Mouse (Mus musculus): ENCODE results near the gene Fgf13.
A peak's percentile ranks its signal among the peaks of the same experiment; 100 is the strongest.

Fgf13 gene

GRCm38 (mm10) chrX:59186922-59187321 lies 380.9 kb downstream of the Fgf13 start:
- DNase-seq (ENCODE audit: low spot score), result no peak

GRCm38 (mm10) chrX:59182323-59182722 lies 385.5 kb downstream of the Fgf13 start:
- DNase-seq (ENCODE audit: low spot score), result no peak

- DNase-seq (ENCODE audit: low spot score), result no peak
Measured at GRCm38 (mm10) chrX:59179627-59180026, 388.2 kb downstream of the Fgf13 start.

GRCm38 (mm10) chrX:59179081-59179596 lies 388.7 kb downstream of the Fgf13 start:
- DNase-seq (ENCODE audit: low spot score), result no peak

- DNase-seq (ENCODE audit: low spot score), result no peak
Measured at GRCm38 (mm10) chrX:59177653-59178052, 390.2 kb downstream of the Fgf13 start.

- no peak for DNase-seq (ENCODE audit: low spot score)
Measured at GRCm38 (mm10) chrX:59172200-59172599, 395.7 kb downstream of the Fgf13 start.

GRCm38 (mm10) chrX:59166763-59167162 lies 401.1 kb downstream of the Fgf13 start:
- DNase-seq (ENCODE audit: low spot score), result no peak

GRCm38 (mm10) chrX:59141947-59142346 lies 425.9 kb downstream of the Fgf13 start:
- DNase-seq (ENCODE audit: low spot score), result no peak

- peak; percentile 10 for DNase-seq (ENCODE audit: low spot score)
Measured at GRCm38 (mm10) chrX:59134928-59135361, 432.9 kb downstream of the Fgf13 start.

- DNase-seq (ENCODE audit: low spot score), result peak; percentile 1
Measured at GRCm38 (mm10) chrX:59134166-59134861, 433.6 kb downstream of the Fgf13 start.

- no peak for DNase-seq (ENCODE audit: low spot score)
Measured at GRCm38 (mm10) chrX:59133834-59134165, 434.1 kb downstream of the Fgf13 start.

- no peak for DNase-seq (ENCODE audit: low spot score)
Measured at GRCm38 (mm10) chrX:59133416-59133815, 434.5 kb downstream of the Fgf13 start.

- no peak for DNase-seq (ENCODE audit: low spot score)
Measured at GRCm38 (mm10) chrX:59126637-59127036, 441.2 kb downstream of the Fgf13 start.

GRCm38 (mm10) chrX:59113187-59113586 lies 454.7 kb downstream of the Fgf13 start:
- no peak for DNase-seq (ENCODE audit: low spot score)

- DNase-seq (ENCODE audit: low spot score), result no peak
Measured at GRCm38 (mm10) chrX:59085928-59086327, 481.9 kb downstream of the Fgf13 start.

- DNase-seq (ENCODE audit: low spot score), result no peak
Measured at GRCm38 (mm10) chrX:59080427-59080826, 487.4 kb downstream of the Fgf13 start.

- DNase-seq (ENCODE audit: low spot score), result no peak
Measured at GRCm38 (mm10) chrX:59072083-59072482, 495.8 kb downstream of the Fgf13 start.

GRCm38 (mm10) chrX:59063157-59063556 lies 504.7 kb downstream of the Fgf13 start:
- DNase-seq (ENCODE audit: low spot score), result no peak

- DNase-seq (ENCODE audit: low spot score), result no peak
Measured at GRCm38 (mm10) chrX:59034969-59035368, 532.9 kb downstream of the Fgf13 start.
